19 mouse cellular contexts compared by ENCODE assay signal in the genomic region with DNA sequence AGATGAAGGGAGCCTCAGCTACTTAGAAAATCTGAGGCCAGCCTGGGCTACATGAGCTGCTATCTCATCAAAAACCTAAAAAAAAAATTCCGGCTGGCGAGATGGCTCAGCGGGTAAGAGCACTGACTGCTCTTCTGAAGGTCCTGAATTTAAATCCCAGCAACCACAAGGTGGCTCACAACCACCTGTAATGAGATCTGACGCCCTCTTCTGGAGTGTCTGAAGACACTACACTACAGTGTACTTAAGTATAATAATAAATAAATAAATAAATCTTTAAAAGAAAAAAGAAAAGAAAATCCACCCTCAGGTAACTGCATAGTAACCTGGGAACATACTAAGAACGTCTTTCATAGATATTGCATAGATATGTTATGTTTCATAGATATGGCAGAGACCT. TPM values are rescaled to one million over a fixed set of nuclear protein-coding genes. Genes with fewer than 3 reads are reported as not detected.
"Had no signal": no experiment of that assay in that cellular context is flagged by ENCODE, and none has a peak within 500 bp of the region (broad histone marks: within the 10 kb centered on the region; RNA-seq: fewer than 3 reads in every experiment).

No protein-coding gene starts in this region.

- ATAC-seq: intestine, embryonic 15.5 days; midbrain, embryonic 16.5 days had no signal

- H3K9ac ChIP-seq: intestine, embryonic 15.5 days; limb, embryonic 13.5 days; liver, embryonic 12.5 days; liver, embryonic 15.5 days; lung, embryonic 15.5 days; midbrain, embryonic 12.5 days had no signal

- H3K27me3 ChIP-seq: intestine, embryonic 15.5 days; limb, embryonic 13.5 days; liver, embryonic 12.5 days; liver, embryonic 15.5 days; lung, embryonic 15.5 days; midbrain, embryonic 12.5 days had no signal

- H3K9me3 ChIP-seq: intestine, embryonic 15.5 days; limb, embryonic 10.5 days; limb, embryonic 13.5 days; liver, embryonic 12.5 days; liver, embryonic 15.5 days; lung, embryonic 15.5 days; midbrain, embryonic 12.5 days had no signal

- H3K4me2 ChIP-seq: intestine, embryonic 15.5 days; limb, embryonic 13.5 days; liver, embryonic 12.5 days; liver, embryonic 15.5 days; lung, embryonic 15.5 days; midbrain, embryonic 12.5 days had no signal

- H3K27ac ChIP-seq: intestine, embryonic 15.5 days; limb, embryonic 10.5 days; limb, embryonic 13.5 days; liver, embryonic 12.5 days; liver, embryonic 15.5 days; lung, embryonic 15.5 days; macrophage; midbrain, embryonic 12.5 days had no signal

- DNase-seq: kidney, adult 2 months; kidney, postnatal 14 days; kidney, postnatal 4 days; layer of hippocampus, postnatal 36 days; liver; lung, adult 18-20 months; lung, postnatal 14 days; right cerebral cortex, postnatal 4 days; thymus, postnatal 25 days had no signal

- H3K4me1 ChIP-seq: intestine, embryonic 15.5 days; limb, embryonic 10.5 days; limb, embryonic 13.5 days; liver, embryonic 12.5 days; liver, embryonic 15.5 days; lung, embryonic 15.5 days; midbrain, embryonic 12.5 days had no signal

- H3K4me3 ChIP-seq: intestine, embryonic 15.5 days; limb, embryonic 10.5 days; limb, embryonic 13.5 days; liver, embryonic 12.5 days; liver, embryonic 15.5 days; lung, embryonic 15.5 days; midbrain, embryonic 12.5 days had no signal

RNA-seq across cellular contexts. Expression of a gene that starts 31.8 kb away (rescaled TPM):
- total RNA-seq: megakaryocyte, adult 5-6 weeks had no signal
- polyA plus RNA-seq: macrophage had no signal
